Mouse (Mus musculus) brain, embryonic 14.5 days (tissue): ENCODE data around the gene Tcp11l2.

Source experiments
- CTCF ChIP-seq: fragments of 200-500 bp; IDR thresholded peaks from 2 replicates; pipeline ENCODE4 v1.5.1; 2012; ENCODE audit warnings: inconsistent platforms, mild to moderate bottlenecking, moderate library complexity, borderline replicate concordance; ENCODE audit not compliant: insufficient read depth, insufficient read length; ENCODE audit errors: extremely low read depth
- POLR2A ChIP-seq: fragments of 200-500 bp; IDR thresholded peaks from 2 replicates; pipeline ENCODE4 v1.6.1; 2012; ENCODE audit warnings: mild to moderate bottlenecking, inconsistent platforms, borderline replicate concordance; ENCODE audit not compliant: poor library complexity, insufficient read depth, insufficient read length, severe bottlenecking; ENCODE audit errors: extremely low read depth

- TF ChIP-seq CTCF (no peak), POLR2A (no peak)
Observed at GRCm38 (mm10) chr10:84577071-84577727, 773 bp downstream of the Tcp11l2 start.
